Mouse (Mus musculus): Measurements from ENCODE around the gene Git1. TPM values are rescaled to one million over a fixed set of nuclear protein-coding genes. Genes with fewer than 3 reads are reported as not detected.
"Not testable (repeated sequence)": the region's sequence is repeated elsewhere in the genome, so short reads cannot be mapped to it uniquely, and the experiment has no call there.

Git1 gene
- polyA plus RNA-seq, 1 experiment, result 56.7 TPM

DNA sequence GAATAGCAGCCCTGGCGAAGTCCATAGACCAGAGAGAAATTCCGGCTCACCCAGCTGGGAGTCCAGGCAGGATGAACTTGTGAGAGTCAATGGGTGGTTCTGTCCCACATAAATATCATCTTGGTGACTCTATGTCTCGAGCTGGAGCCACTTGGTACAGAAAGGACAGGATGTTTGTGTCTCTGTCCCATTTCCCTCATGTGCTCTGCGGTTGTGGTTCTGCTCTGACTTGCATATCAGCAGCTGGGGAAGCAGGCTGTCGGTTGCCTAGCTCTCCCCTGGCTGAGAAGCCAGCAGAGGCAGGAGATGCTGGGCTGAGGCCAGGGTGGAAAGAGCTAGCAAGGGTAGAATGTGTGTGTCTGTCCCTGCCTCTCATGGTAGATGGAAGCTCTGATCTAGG is 25.7 kb downstream of the Git1 start, which contains the start of gene Gm10392:
Gene Gm10392 (minus strand): TSS at position 156 of the 400 bp plus-strand sequence.
- no peak for TF ChIP-seq USF1 (IDR thresholded peaks at IDR 0.05; ENCODE audit: low read depth)
- TF ChIP-seq CTCF (IDR thresholded peaks at IDR 0.05; ENCODE audit: control insufficient read depth, insufficient read depth, insufficient read length), result no peak
- TF ChIP-seq CEBPB (IDR thresholded peaks at IDR 0.05; ENCODE audit: low read depth), result no peak
- TF ChIP-seq MYOG (IDR thresholded peaks at IDR 0.05; ENCODE audit: control insufficient read depth, extremely low read depth, insufficient read length), result no peak
- no peak for TF ChIP-seq MAX (IDR thresholded peaks at IDR 0.05)
- TF ChIP-seq FOSL1 (IDR thresholded peaks at IDR 0.05; ENCODE audit: insufficient read depth, low read length, poor library complexity, severe bottlenecking), result no peak
- no peak for TF ChIP-seq MYOD1 (IDR thresholded peaks at IDR 0.05; ENCODE audit: control insufficient read depth, insufficient read length, low read depth)
- H3ac ChIP-seq (ENCODE audit: control insufficient read depth, insufficient read length, low read depth), result no peak within 1 kb of the TSS
- no peak within 1 kb of the TSS for H3K4me3 ChIP-seq (ENCODE audit: insufficient read depth, poor library complexity, severe bottlenecking)
- no peaks in the 10 kb centered on the region for H3K79me3 ChIP-seq (ENCODE audit: low read depth)
- H3K36me3 ChIP-seq (ENCODE audit: control insufficient read depth, insufficient read depth), result no peaks in the 10 kb centered on the region
- H3K79me2 ChIP-seq (ENCODE audit: control insufficient read depth, insufficient read depth), result no peaks in the 10 kb centered on the region
- no peaks in the 10 kb centered on the region for H3K27me3 ChIP-seq (ENCODE audit: control insufficient read depth, insufficient read depth, insufficient read length)

DNA sequence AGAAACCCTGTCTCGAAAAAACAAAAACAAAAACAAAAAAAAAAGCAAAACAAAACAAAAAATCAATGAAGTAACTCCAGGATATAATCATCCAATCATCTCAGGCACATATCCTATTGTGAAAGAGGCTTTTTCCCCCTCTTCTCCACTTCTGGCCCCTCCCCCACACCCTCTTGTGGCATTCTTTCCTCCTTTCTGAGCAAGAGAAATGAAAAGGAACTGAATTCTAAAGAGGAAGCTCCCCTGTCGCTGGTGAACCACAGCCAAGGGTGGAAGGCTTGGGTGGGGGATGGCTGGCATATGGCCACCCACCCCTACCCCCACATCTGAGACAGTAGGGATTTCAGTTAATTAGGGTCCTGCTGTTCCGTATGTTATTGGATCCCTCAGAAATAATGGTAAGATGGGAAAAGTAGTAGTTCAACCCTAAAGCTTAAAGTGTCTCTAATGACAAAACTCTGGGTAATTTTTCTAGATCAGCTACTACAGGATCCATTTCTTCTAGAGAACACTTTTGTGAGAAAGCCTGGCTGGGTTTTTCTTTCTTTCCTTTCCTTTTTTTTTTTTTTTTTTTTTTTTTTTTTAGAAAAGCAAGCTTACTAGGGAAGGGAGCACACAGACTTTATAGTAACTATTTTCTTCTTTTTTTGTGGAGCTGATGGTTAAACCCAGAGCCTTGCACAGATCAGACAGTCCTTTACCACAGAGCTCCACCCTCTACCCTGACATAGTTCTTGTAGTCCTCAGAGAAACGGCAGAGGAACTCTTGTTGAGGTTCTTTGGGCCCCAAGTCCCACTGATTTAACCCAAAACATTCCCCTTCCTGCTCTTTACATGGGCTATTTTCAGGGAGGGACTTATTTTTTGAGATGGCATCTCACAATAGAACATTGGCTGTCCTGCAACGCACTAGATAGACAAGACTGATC is 27.5 kb downstream of the Git1 start:
- Histone ChIP-seq H3K79me2 (ENCODE audit: control insufficient read depth, insufficient read depth) (no peaks in the 10 kb centered on the region), H3K27me3 (ENCODE audit: control insufficient read depth, insufficient read depth, insufficient read length) (no peaks in the 10 kb centered on the region), H3K4me3 (ENCODE audit: insufficient read depth, poor library complexity, severe bottlenecking) (no peak overlapping the region), H3K36me3 (ENCODE audit: control insufficient read depth, insufficient read depth) (no peaks in the 10 kb centered on the region), H3ac (ENCODE audit: control insufficient read depth, insufficient read length, low read depth) (no peak overlapping the region), H3K79me3 (ENCODE audit: low read depth) (no peaks in the 10 kb centered on the region)
- TF ChIP-seq CEBPB (IDR thresholded peaks at IDR 0.05; ENCODE audit: low read depth) (no peak), MYOG (IDR thresholded peaks at IDR 0.05; ENCODE audit: control insufficient read depth, extremely low read depth, insufficient read length) (no peak), MYOD1 (IDR thresholded peaks at IDR 0.05; ENCODE audit: control insufficient read depth, insufficient read length, low read depth) (no peak), FOSL1 (IDR thresholded peaks at IDR 0.05; ENCODE audit: insufficient read depth, low read length, poor library complexity, severe bottlenecking) (no peak), USF1 (IDR thresholded peaks at IDR 0.05; ENCODE audit: low read depth) (no peak), MAX (IDR thresholded peaks at IDR 0.05) (no peak), CTCF (IDR thresholded peaks at IDR 0.05; ENCODE audit: control insufficient read depth, insufficient read depth, insufficient read length) (no peak)

DNA sequence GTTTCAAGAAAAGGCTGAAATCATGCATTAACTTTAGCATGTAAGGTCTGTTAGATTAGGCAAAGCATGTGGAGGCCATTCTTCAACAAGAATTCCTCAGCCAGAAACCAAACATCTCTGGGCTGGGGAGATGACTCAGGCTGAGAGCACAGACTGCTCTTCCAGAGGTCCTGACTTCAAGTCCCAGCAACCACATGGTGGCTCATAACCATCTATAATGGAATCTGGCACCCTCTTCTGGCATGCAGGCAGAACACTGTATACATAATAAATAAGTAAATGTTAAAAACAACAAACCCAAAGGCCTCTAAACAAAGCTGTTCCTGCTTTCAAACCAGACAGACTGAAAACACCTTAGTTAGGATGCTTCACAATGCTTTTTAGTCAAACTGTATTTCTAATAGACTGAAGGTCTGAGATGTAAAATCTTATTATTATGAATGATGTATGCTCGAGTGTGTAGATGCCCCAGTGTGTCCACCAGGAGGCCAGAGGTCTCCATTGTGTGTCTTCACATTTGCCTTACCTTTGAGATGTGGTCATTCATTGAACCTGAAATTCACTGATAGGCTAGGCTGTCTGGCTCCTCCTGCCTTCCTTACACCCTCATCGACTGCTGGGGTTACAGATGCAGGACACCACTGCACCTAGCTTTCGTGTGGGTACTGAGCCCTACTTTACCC is 32.6 kb downstream of the Git1 start:
- Histone ChIP-seq H3ac (ENCODE audit: control insufficient read depth, insufficient read length, low read depth) (no peak overlapping the region), H3K4me3 (ENCODE audit: insufficient read depth, poor library complexity, severe bottlenecking) (no peak overlapping the region), H3K36me3 (ENCODE audit: control insufficient read depth, insufficient read depth) (peaks cover 12% of the 10 kb centered on the region), H3K79me3 (ENCODE audit: low read depth) (no peaks in the 10 kb centered on the region), H3K79me2 (ENCODE audit: control insufficient read depth, insufficient read depth) (no peaks in the 10 kb centered on the region), H3K27me3 (ENCODE audit: control insufficient read depth, insufficient read depth, insufficient read length) (no peaks in the 10 kb centered on the region)
- peak; percentile 55 for TF ChIP-seq MAX (IDR thresholded peaks at IDR 0.05)
- TF ChIP-seq CTCF (IDR thresholded peaks at IDR 0.05; ENCODE audit: control insufficient read depth, insufficient read depth, insufficient read length), result no peak
- TF ChIP-seq FOSL1 (IDR thresholded peaks at IDR 0.05; ENCODE audit: insufficient read depth, low read length, poor library complexity, severe bottlenecking), result no peak
- no peak for TF ChIP-seq MYOG (IDR thresholded peaks at IDR 0.05; ENCODE audit: control insufficient read depth, extremely low read depth, insufficient read length)
- TF ChIP-seq CEBPB (IDR thresholded peaks at IDR 0.05; ENCODE audit: low read depth), result no peak

DNA sequence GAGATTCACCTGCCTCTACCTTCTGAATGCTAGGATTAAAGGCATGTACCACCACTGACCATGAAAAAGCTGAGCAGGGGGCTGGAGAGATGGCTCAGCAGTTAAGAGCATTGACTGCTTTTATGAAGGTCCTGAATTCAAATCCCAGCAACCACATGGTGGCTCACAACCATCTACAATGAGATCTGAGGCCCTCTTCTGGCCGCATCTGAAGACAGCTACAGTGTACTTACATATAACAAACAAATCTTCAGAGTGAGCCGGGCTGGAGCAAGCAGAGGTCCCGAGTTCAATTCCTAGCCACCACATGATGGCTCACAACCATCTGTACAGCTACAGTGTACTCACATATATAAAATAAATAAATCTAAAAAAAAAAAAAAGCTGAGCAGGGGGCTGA is 35.1 kb downstream of the Git1 start:
- not testable (repeated sequence) for H3ac ChIP-seq (ENCODE audit: control insufficient read depth, insufficient read length, low read depth); H3K4me3 ChIP-seq (ENCODE audit: insufficient read depth, poor library complexity, severe bottlenecking); H3K27me3 ChIP-seq (ENCODE audit: control insufficient read depth, insufficient read depth, insufficient read length); H3K79me3 ChIP-seq (ENCODE audit: low read depth); H3K79me2 ChIP-seq (ENCODE audit: control insufficient read depth, insufficient read depth)
- peaks cover 27% of the 10 kb centered on the region for H3K36me3 ChIP-seq (ENCODE audit: control insufficient read depth, insufficient read depth)

DNA sequence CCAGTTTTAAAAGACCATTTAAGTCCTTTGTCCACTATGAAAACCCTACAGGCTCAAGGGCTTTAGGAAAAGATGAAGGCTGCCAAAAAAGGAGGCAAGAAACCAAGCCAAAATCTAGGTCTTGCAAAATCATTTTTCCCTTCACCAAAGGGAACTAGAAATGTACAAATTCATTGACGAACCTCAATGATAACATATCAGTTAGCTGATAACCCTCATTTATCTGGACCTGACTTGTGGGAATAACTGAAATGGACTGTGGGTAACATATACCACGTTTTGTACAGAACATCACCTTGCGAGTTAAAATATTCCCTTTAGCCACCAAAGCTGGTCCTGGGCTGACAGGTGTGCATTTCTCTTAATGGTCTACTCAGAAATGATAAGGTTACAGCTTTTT is 36.3 kb downstream of the Git1 start:
- Histone ChIP-seq H3K36me3 (ENCODE audit: control insufficient read depth, insufficient read depth) (peaks cover 32% of the 10 kb centered on the region), H3K4me3 (ENCODE audit: insufficient read depth, poor library complexity, severe bottlenecking) (no peak overlapping the region), H3K79me3 (ENCODE audit: low read depth) (no peaks in the 10 kb centered on the region), H3ac (ENCODE audit: control insufficient read depth, insufficient read length, low read depth) (no peak overlapping the region), H3K79me2 (ENCODE audit: control insufficient read depth, insufficient read depth) (no peaks in the 10 kb centered on the region), H3K27me3 (ENCODE audit: control insufficient read depth, insufficient read depth, insufficient read length) (no peaks in the 10 kb centered on the region)
- TF ChIP-seq FOSL1 (IDR thresholded peaks at IDR 0.05; ENCODE audit: insufficient read depth, low read length, poor library complexity, severe bottlenecking), result no peak
- no peak for TF ChIP-seq CEBPB (IDR thresholded peaks at IDR 0.05; ENCODE audit: low read depth)
- no peak for TF ChIP-seq CTCF (IDR thresholded peaks at IDR 0.05; ENCODE audit: control insufficient read depth, insufficient read depth, insufficient read length)
- no peak for TF ChIP-seq MYOD1 (IDR thresholded peaks at IDR 0.05; ENCODE audit: control insufficient read depth, insufficient read length, low read depth)
- TF ChIP-seq MYOG (IDR thresholded peaks at IDR 0.05; ENCODE audit: control insufficient read depth, extremely low read depth, insufficient read length), result no peak
- no peak for TF ChIP-seq MAX (IDR thresholded peaks at IDR 0.05)
- TF ChIP-seq USF1 (IDR thresholded peaks at IDR 0.05; ENCODE audit: low read depth), result no peak
